Mouse (Mus musculus): Measurements from ENCODE around the gene Pin1rt1.
A peak's percentile ranks its signal among the peaks of the same experiment; 100 is the strongest.

Gene Pin1rt1

GRCm38 (mm10) chr2:104716279-104716678 is at the start of gene Pin1rt1:
Gene Pin1rt1, minus strand, starts transcription at chr2:104716379.
- DNase-seq (ENCODE audit: low spot score in 2 of 2) = no peak

- no peak for DNase-seq (ENCODE audit: low spot score in 2 of 2)
Measured at GRCm38 (mm10) chr2:104764018-104764417, 47.8 kb upstream of the Pin1rt1 start.

- no peak for DNase-seq (ENCODE audit: low spot score in 2 of 2)
Measured at GRCm38 (mm10) chr2:104763134-104763703, 47.0 kb upstream of the Pin1rt1 start.

GRCm38 (mm10) chr2:104750611-104751010 is 34.4 kb upstream of the Pin1rt1 start:
- no peak for DNase-seq (ENCODE audit: low spot score in 2 of 2)

GRCm38 (mm10) chr2:104748652-104749183 is 32.5 kb upstream of the Pin1rt1 start:
- DNase-seq (ENCODE audit: low spot score in 2 of 2) = no peak

- no peak for DNase-seq (ENCODE audit: low spot score in 2 of 2)
Measured at GRCm38 (mm10) chr2:104746251-104746650, 30.1 kb upstream of the Pin1rt1 start.

- DNase-seq (ENCODE audit: low spot score in 2 of 2) = no peak
Measured at GRCm38 (mm10) chr2:104743971-104744370, 27.8 kb upstream of the Pin1rt1 start.

- no peak for DNase-seq (ENCODE audit: low spot score in 2 of 2)
Measured at GRCm38 (mm10) chr2:104743160-104743559, 27.0 kb upstream of the Pin1rt1 start.

- peak; percentile 86 to 98 for DNase-seq (ENCODE audit: low spot score in 2 of 2)
Measured at GRCm38 (mm10) chr2:104742741-104743064, 26.5 kb upstream of the Pin1rt1 start, which contains the start of gene Depdc7. Gene Depdc7, minus strand, starts transcription at chr2:104742878.

GRCm38 (mm10) chr2:104741896-104742740 is 25.9 kb upstream of the Pin1rt1 start:
- no peak for DNase-seq (ENCODE audit: low spot score in 2 of 2)

- DNase-seq (ENCODE audit: low spot score in 2 of 2) = no peak
Measured at GRCm38 (mm10) chr2:104741015-104741758, 25.0 kb upstream of the Pin1rt1 start.

GRCm38 (mm10) chr2:104740248-104740949 is 24.2 kb upstream of the Pin1rt1 start:
- no peak for DNase-seq (ENCODE audit: low spot score in 2 of 2)

- no peak for DNase-seq (ENCODE audit: low spot score in 2 of 2)
Measured at GRCm38 (mm10) chr2:104739691-104740090, 23.5 kb upstream of the Pin1rt1 start.

GRCm38 (mm10) chr2:104736241-104736640 is 20.1 kb upstream of the Pin1rt1 start:
- DNase-seq (ENCODE audit: low spot score in 2 of 2) = no peak

GRCm38 (mm10) chr2:104732562-104733256 is 16.5 kb upstream of the Pin1rt1 start:
- no peak for DNase-seq (ENCODE audit: low spot score in 2 of 2)

- peak; percentile 34 to 59 for DNase-seq (ENCODE audit: low spot score in 2 of 2)
Measured at GRCm38 (mm10) chr2:104732033-104732444, 15.9 kb upstream of the Pin1rt1 start.

GRCm38 (mm10) chr2:104727369-104727768 is 11.2 kb upstream of the Pin1rt1 start:
- no peak for DNase-seq (ENCODE audit: low spot score in 2 of 2)

- no peak for DNase-seq (ENCODE audit: low spot score in 2 of 2)
Measured at GRCm38 (mm10) chr2:104722021-104722420, 5.8 kb upstream of the Pin1rt1 start.

- DNase-seq (ENCODE audit: low spot score in 2 of 2) = peak in 1 of 2 experiments; percentile 10
Measured at GRCm38 (mm10) chr2:104717827-104718226, 1.6 kb upstream of the Pin1rt1 start.

- DNase-seq (ENCODE audit: low spot score in 2 of 2) = no peak
Measured at GRCm38 (mm10) chr2:104717231-104717735, 1.1 kb upstream of the Pin1rt1 start.

GRCm38 (mm10) chr2:104714254-104714691 is 1.9 kb downstream of the Pin1rt1 start:
- no peak for DNase-seq (ENCODE audit: low spot score in 2 of 2)

Measured in urinary bladder, adult 18-20 months (tissue).